Comparison of ENCODE assay signal across 8 mouse cellular contexts in genomic region chr2:5080053-5080787, GRCm38 (mm10). TPM values are rescaled to one million over a fixed set of nuclear protein-coding genes. Genes with fewer than 3 reads are reported as not detected.
DNase-seq lines count a peak whose midpoint lies in the region; ATAC-seq and TF ChIP-seq lines count a peak whose summit lies in the region.

No protein-coding gene starts in this region.

- peak overlapping the region; percentile 67 for H3K4me3 ChIP-seq in megakaryocyte, embryonic 14.5 days (replicated peaks)
- H3K4me3 ChIP-seq in brown adipose tissue, adult 24 weeks (ENCODE audit: insufficient read depth, low read depth, low read length): peak overlapping the region; percentile 49
- H3K4me3 ChIP-seq in forebrain, embryonic 10.5 days: peak overlapping the region; percentile 41
- H3K4me3 ChIP-seq in hindbrain, embryonic 12.5 days: peak overlapping the region; percentile 24; the same call in 1 of the 2 replicates
- peak overlapping the region; percentile 21 for H3K4me3 ChIP-seq in limb, embryonic 14.5 days (replicated peaks; ENCODE audit: low read length)
- H3K4me3 ChIP-seq in neural tube, embryonic 11.5 days (ENCODE audit: low read depth, low read length): peak overlapping the region; percentile 11; the same call in 1 of the 2 replicates

- ATAC-seq in megakaryocyte, adult 5-6 weeks (ENCODE audit: poor library complexity, severe bottlenecking): no peak
- ATAC-seq in hindbrain, embryonic 12.5 days (ENCODE audit: low FRiP score): 0 out of 2 replicates have a peak, but pooled peaks have one; percentile 46
- peak; percentile 65; the same call in 1 of the 2 replicates for ATAC-seq in limb, embryonic 14.5 days (ENCODE audit: low FRiP score, low read depth)
- no peak for ATAC-seq in neural tube, embryonic 11.5 days (ENCODE audit: insufficient read depth, low FRiP score, low TSS enrichment)

- no peak for TF ChIP-seq POLR2A in limb, embryonic 14.5 days (IDR thresholded peaks at IDR 0.05; ENCODE audit: borderline replicate concordance, extremely low read depth, insufficient read depth, insufficient read length)

- peak; percentile 43 for DNase-seq in forebrain, embryonic 10.5 days (ENCODE audit: extremely low spot score, low spot score)
- peak; percentile 81 for DNase-seq in limb, embryonic 14.5 days (ENCODE audit: low spot score)
- DNase-seq in neural tube, embryonic 11.5 days (ENCODE audit: low spot score): peak; percentile 57
- DNase-seq in urinary bladder, postnatal 25 days (ENCODE audit: low spot score): no peak

- H3K9me3 ChIP-seq in megakaryocyte, embryonic 14.5 days: peaks cover 13% of the 10 kb centered on the region
- H3K9me3 ChIP-seq in forebrain, embryonic 10.5 days: no peaks in the 10 kb centered on the region
- H3K9me3 ChIP-seq in hindbrain, embryonic 12.5 days (replicated peaks): no peaks in the 10 kb centered on the region
- no peaks in the 10 kb centered on the region for H3K9me3 ChIP-seq in limb, embryonic 14.5 days (ENCODE audit: control insufficient read depth, low read length)
- H3K9me3 ChIP-seq in neural tube, embryonic 11.5 days (ENCODE audit: control insufficient read depth, low read length): no peaks in the 10 kb centered on the region

- no peaks in the 10 kb centered on the region for H3K27me3 ChIP-seq in megakaryocyte, embryonic 14.5 days (replicated peaks)
- no peaks in the 10 kb centered on the region; the same call in 1 of the 2 replicates for H3K27me3 ChIP-seq in forebrain, embryonic 10.5 days (ENCODE audit: poor library complexity, severe bottlenecking)
- no peaks in the 10 kb centered on the region for H3K27me3 ChIP-seq in hindbrain, embryonic 12.5 days
- no peaks in the 10 kb centered on the region for H3K27me3 ChIP-seq in limb, embryonic 14.5 days (ENCODE audit: control insufficient read depth, insufficient read depth, low read length)
- no peaks in the 10 kb centered on the region for H3K27me3 ChIP-seq in neural tube, embryonic 11.5 days (ENCODE audit: control insufficient read depth, insufficient read depth, low read length)

- H3K4me2 ChIP-seq in hindbrain, embryonic 12.5 days (replicated peaks): peak overlapping the region; percentile 52
- H3K4me2 ChIP-seq in limb, embryonic 14.5 days (replicated peaks; ENCODE audit: low read depth, low read length, severe bottlenecking): peak overlapping the region; percentile 50
- H3K4me2 ChIP-seq in neural tube, embryonic 11.5 days (ENCODE audit: low read depth): peak overlapping the region; percentile 33

- 5% methylated on average over 14 of the region's 14 CpGs for WGBS in forebrain, embryonic 10.5 days
- 6% methylated on average over 14 of the region's 14 CpGs for WGBS in hindbrain, embryonic 12.5 days
- WGBS in limb, embryonic 14.5 days: 6% methylated on average over 14 of the region's 14 CpGs
- WGBS in neural tube, embryonic 11.5 days: 4% methylated on average over 14 of the region's 14 CpGs

- peaks cover 76% of the 10 kb centered on the region for H3K4me1 ChIP-seq in megakaryocyte, embryonic 14.5 days
- H3K4me1 ChIP-seq in brown adipose tissue, adult 24 weeks (ENCODE audit: control insufficient read depth, insufficient read depth, insufficient read length, low read length): no peaks in the 10 kb centered on the region
- H3K4me1 ChIP-seq in forebrain, embryonic 10.5 days: peaks cover 7% of the 10 kb centered on the region
- no peaks in the 10 kb centered on the region for H3K4me1 ChIP-seq in hindbrain, embryonic 12.5 days
- 0 out of 2 replicates have a peak, but pooled peaks cover 2% of the 10 kb centered on the region for H3K4me1 ChIP-seq in limb, embryonic 14.5 days (ENCODE audit: control insufficient read depth, insufficient read depth, low read length)
- no peaks in the 10 kb centered on the region for H3K4me1 ChIP-seq in neural tube, embryonic 11.5 days (ENCODE audit: control insufficient read depth, insufficient read depth, low read length)

- peaks cover 5% of the 10 kb centered on the region for H3K36me3 ChIP-seq in megakaryocyte, embryonic 14.5 days (replicated peaks; ENCODE audit: low read length)
- no peaks in the 10 kb centered on the region for H3K36me3 ChIP-seq in forebrain, embryonic 10.5 days (replicated peaks)
- H3K36me3 ChIP-seq in hindbrain, embryonic 12.5 days: no peaks in the 10 kb centered on the region
- no peaks in the 10 kb centered on the region for H3K36me3 ChIP-seq in limb, embryonic 14.5 days (ENCODE audit: control insufficient read depth, insufficient read depth, low read length)
- no peaks in the 10 kb centered on the region for H3K36me3 ChIP-seq in neural tube, embryonic 11.5 days (ENCODE audit: control insufficient read depth, insufficient read depth, low read length)

- peak overlapping the region; percentile 43; the same call in 1 of the 2 replicates for H3K9ac ChIP-seq in hindbrain, embryonic 12.5 days
- peak overlapping the region; percentile 22; the same call in 1 of the 2 replicates for H3K9ac ChIP-seq in limb, embryonic 14.5 days (ENCODE audit: low read depth, low read length, severe bottlenecking)
- peak overlapping the region; percentile 32; the same call in 1 of the 2 replicates for H3K9ac ChIP-seq in neural tube, embryonic 11.5 days (ENCODE audit: low read length)

- H3K27ac ChIP-seq in brown adipose tissue, adult 24 weeks (replicated peaks; ENCODE audit: low read depth, low read length): no peak overlapping the region
- H3K27ac ChIP-seq in forebrain, embryonic 10.5 days: peak overlapping the region; percentile 67
- no peak overlapping the region for H3K27ac ChIP-seq in hindbrain, embryonic 12.5 days
- no peak overlapping the region for H3K27ac ChIP-seq in limb, embryonic 14.5 days (replicated peaks; ENCODE audit: low read depth, low read length)
- no peak overlapping the region for H3K27ac ChIP-seq in neural tube, embryonic 11.5 days (ENCODE audit: low read depth, low read length)

RNA-seq across cellular contexts. Expression of gene Optn, which starts 16.4 kb away (rescaled TPM):
- polyA plus RNA-seq in megakaryocyte, embryonic 14.5 days (2012; ENCODE audit: insufficient read depth, low replicate concordance): 5.1 and 24.7 TPM in 2 replicates
- total RNA-seq in megakaryocyte, adult 5-6 weeks (2015): 4.1 and 7.0 TPM in 2 replicates
- total RNA-seq in megakaryocyte, adult 5-6 weeks (2017): 9.1 and 14.3 TPM in 2 replicates
- 87.1 and 96.4 TPM in 2 replicates for polyA plus RNA-seq in brown adipose tissue, adult 24 weeks (2012; ENCODE audit: insufficient read depth, insufficient read length, missing spikeins)
- 2.3 and 2.6 TPM in 2 replicates for polyA plus RNA-seq in forebrain, embryonic 10.5 days (2016; fragmentation: Nextera tagmentation; extraction: Ambion mirVana)
- polyA plus RNA-seq in hindbrain, embryonic 12.5 days (2016; fragmentation: Nextera tagmentation; extraction: Ambion mirVana): 6.7 and 7.2 TPM in 2 replicates
- 2.1 and 3.0 TPM in 2 replicates for polyA plus RNA-seq in limb, embryonic 14.5 days (2012; rRNA removed)
- 4.8 and 5.0 TPM in 2 replicates for polyA plus RNA-seq in limb, embryonic 14.5 days (2014; fragmentation: Nextera tagmentation; extraction: Ambion mirVana)
- 5.0 and 5.7 TPM in 2 replicates for polyA plus RNA-seq in neural tube, embryonic 11.5 days (2014; fragmentation: Nextera tagmentation; extraction: Ambion mirVana)

RNA-seq across cellular contexts. Expression of gene Ccdc3, which starts 57.4 kb away (rescaled TPM):
- polyA plus RNA-seq in megakaryocyte, embryonic 14.5 days (2012; ENCODE audit: insufficient read depth, low replicate concordance): not detected in 2 replicates
- not detected in 2 replicates for total RNA-seq in megakaryocyte, adult 5-6 weeks (2015)
- total RNA-seq in megakaryocyte, adult 5-6 weeks (2017): not detected in 2 replicates
- polyA plus RNA-seq in brown adipose tissue, adult 24 weeks (2012; ENCODE audit: insufficient read depth, insufficient read length, missing spikeins): 66.9 and 95.9 TPM in 2 replicates
- 0.92 and 1.8 TPM in 2 replicates for polyA plus RNA-seq in forebrain, embryonic 10.5 days (2016; fragmentation: Nextera tagmentation; extraction: Ambion mirVana)
- polyA plus RNA-seq in hindbrain, embryonic 12.5 days (2016; fragmentation: Nextera tagmentation; extraction: Ambion mirVana): 14.4 and 19.1 TPM in 2 replicates
- polyA plus RNA-seq in limb, embryonic 14.5 days (2012; rRNA removed): 11.5 and 12.8 TPM in 2 replicates
- 15.4 and 16.0 TPM in 2 replicates for polyA plus RNA-seq in limb, embryonic 14.5 days (2014; fragmentation: Nextera tagmentation; extraction: Ambion mirVana)
- 3.9 and 4.5 TPM in 2 replicates for polyA plus RNA-seq in neural tube, embryonic 11.5 days (2014; fragmentation: Nextera tagmentation; extraction: Ambion mirVana)

Comparison
In these comparisons a context has a peak if more than half of its experiments do, and no peak if none do; other contexts are left out.
1. H3K4me3 ChIP-seq: peak in every context shown above with its lines; median percentile 67 in megakaryocyte, embryonic 14.5 days; 49 in brown adipose tissue, adult 24 weeks; 41 in forebrain, embryonic 10.5 days; 24 in hindbrain, embryonic 12.5 days; 21 in limb, embryonic 14.5 days; 11 in neural tube, embryonic 11.5 days.
2. ATAC-seq: peak in hindbrain, embryonic 12.5 days (single experiment) and limb, embryonic 14.5 days (single experiment); none in megakaryocyte, adult 5-6 weeks (single experiment) and neural tube, embryonic 11.5 days (single experiment).
3. Peak in every context shown above with its lines, with median percentiles within 50 percentile points of each other: H3K4me2 ChIP-seq and H3K9ac ChIP-seq.